Mouse (Mus musculus): Measurements from ENCODE around the gene Olfr469.

DNA sequence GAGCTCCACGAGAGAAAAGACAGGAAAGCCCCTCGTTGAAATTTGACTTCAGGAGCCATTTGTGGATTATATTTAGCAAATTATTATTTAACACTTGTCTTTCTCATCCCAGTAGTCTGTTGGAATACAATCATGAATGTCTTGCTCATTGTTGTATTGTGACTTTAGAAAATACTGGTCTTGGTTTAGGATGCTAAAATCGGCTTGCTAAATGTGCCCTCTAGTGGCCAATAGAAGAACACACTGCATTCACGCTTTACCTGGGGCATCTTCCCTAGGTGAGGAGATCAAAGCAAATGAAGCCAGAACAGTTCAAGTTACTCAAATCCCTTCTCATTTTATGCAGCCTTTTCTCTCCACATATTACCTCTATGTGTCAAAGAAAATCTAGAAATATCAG lies 45.7 kb downstream of the Olfr469 start:
- TF ChIP-seq CTCF (IDR thresholded peaks at IDR 0.05; ENCODE audit: extremely low read depth, insufficient read length, insufficient replicate concordance, low read depth, low read length) (no peak), POLR2A (IDR thresholded peaks at IDR 0.05; ENCODE audit: low read depth, low read length) (no peak)
